In the genomic region with DNA sequence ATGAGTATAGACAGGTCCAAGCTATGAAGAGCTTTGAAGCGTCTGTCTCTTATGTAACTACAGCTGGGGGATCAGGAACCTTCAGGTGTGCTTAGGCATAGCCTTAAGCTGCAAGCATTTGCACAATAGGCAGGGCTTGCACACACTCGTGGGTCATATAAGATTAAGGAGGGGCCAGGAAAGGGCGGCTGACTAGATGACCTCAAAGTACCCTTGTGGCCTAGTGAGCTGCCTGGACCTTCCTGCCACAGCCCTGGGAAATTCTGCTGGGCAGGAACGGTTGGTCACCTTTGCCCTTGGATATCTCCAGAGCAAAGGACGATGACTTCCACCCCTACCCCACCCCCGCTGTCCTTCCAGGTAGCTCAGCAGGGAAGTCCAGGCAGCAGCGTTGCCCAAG, we compare ENCODE assay signal across 9 mouse cellular contexts. TPM values are rescaled to one million over a fixed set of nuclear protein-coding genes. Genes with fewer than 3 reads are reported as not detected.
DNase-seq lines count a peak whose midpoint lies in the region; ATAC-seq and TF ChIP-seq lines count a peak whose summit lies in the region.
"Had no signal": no experiment of that assay in that cellular context is flagged by ENCODE, and none has a peak within 500 bp of the region (broad histone marks: within the 10 kb centered on the region; RNA-seq: fewer than 3 reads in every experiment).

No protein-coding gene starts in this region.

- H3K9me3 ChIP-seq in limb, embryonic 13.5 days: no peaks in the 10 kb centered on the region
- H3K9me3 ChIP-seq: neural tube, embryonic 12.5 days had no signal

- peaks cover 9% of the 10 kb centered on the region for H3K27me3 ChIP-seq in limb, embryonic 13.5 days

- peak overlapping the region; percentile 35; the same call in 1 of the 2 replicates for H3K27ac ChIP-seq in limb, embryonic 13.5 days
- peak overlapping the region; percentile 10 for H3K27ac ChIP-seq in olfactory bulb, adult 2 months (ENCODE audit: insufficient read depth, low read depth, low read length)
- H3K27ac ChIP-seq: neural tube, embryonic 12.5 days had no signal

- H3K4me3 ChIP-seq in limb, embryonic 13.5 days: no peak overlapping the region
- H3K4me3 ChIP-seq in olfactory bulb, adult 2 months (ENCODE audit: insufficient read depth, low read depth, low read length): no peak overlapping the region
- H3K4me3 ChIP-seq: neural tube, embryonic 12.5 days had no signal

- no peaks in the 10 kb centered on the region for H3K36me3 ChIP-seq in limb, embryonic 13.5 days
- H3K36me3 ChIP-seq: neural tube, embryonic 12.5 days had no signal

- TF ChIP-seq POLR2A in olfactory bulb, adult 2 months (IDR thresholded peaks at IDR 0.05; ENCODE audit: insufficient read depth, low read depth, low read length): no peak

- peak overlapping the region; percentile 45 for H3K4me2 ChIP-seq in limb, embryonic 13.5 days (replicated peaks)

- no peak for ATAC-seq in limb, embryonic 13.5 days (ENCODE audit: low FRiP score, low read depth)
- no peak for ATAC-seq in erythroid progenitor cell, adult 5-6 weeks (replicated peaks; ENCODE audit: low FRiP score, poor library complexity, severe bottlenecking)

- H3K4me1 ChIP-seq in limb, embryonic 13.5 days: peaks cover 21% of the 10 kb centered on the region
- peaks cover 14% of the 10 kb centered on the region for H3K4me1 ChIP-seq in olfactory bulb, adult 2 months (ENCODE audit: control insufficient read depth, insufficient read depth, low read length)

- 37% methylated on average over 7 of the region's 7 CpGs for WGBS in limb, embryonic 13.5 days
- WGBS in olfactory bulb, adult 2 months: 67% methylated on average over 7 of the region's 7 CpGs

- no peak overlapping the region for H3K9ac ChIP-seq in limb, embryonic 13.5 days
- H3K9ac ChIP-seq: neural tube, embryonic 12.5 days had no signal

- DNase-seq in adrenal gland, adult (ENCODE audit: inconsistent age in 2 of 2, low spot score in 1 of 2): peak; percentile 20 to 63
- DNase-seq in adrenal gland, postnatal 4 days (ENCODE audit: low spot score in 2 of 2): no peak
- peak; percentile 39 to 40 for DNase-seq in urinary bladder, adult 18-20 months (ENCODE audit: low spot score in 2 of 2)
- no peak for DNase-seq in urinary bladder, postnatal 10 days (ENCODE audit: low spot score)
- no peak for DNase-seq in spleen, postnatal 14 days (ENCODE audit: low spot score in 2 of 2)

- no peak for TF ChIP-seq CTCF in olfactory bulb, adult 2 months (IDR thresholded peaks at IDR 0.05; ENCODE audit: insufficient read depth, low read depth, low read length)

RNA-seq across cellular contexts. Expression of a gene that starts 1.8 kb away (rescaled TPM):
- total RNA-seq in adrenal gland, postnatal 4 days (2021): 100 to 1,000 TPM; 280 to 348 TPM
- polyA plus RNA-seq in limb, embryonic 13.5 days (2015; fragmentation: Nextera tagmentation; extraction: Ambion mirVana): 1,645 and 1,659 TPM in 2 replicates
- polyA plus RNA-seq in olfactory bulb, adult 2 months (2012; ENCODE audit: insufficient read depth, insufficient read length, low replicate concordance, missing spikeins): not detected in 2 replicates
- total RNA-seq in erythroid progenitor cell, adult 5-6 weeks (2015; ENCODE audit: low replicate concordance): 72.9 and 85.4 TPM in 2 replicates
- 29.2 and 59.4 TPM in 2 replicates for total RNA-seq in erythroid progenitor cell, adult 5-6 weeks (2017; ENCODE audit: low replicate concordance)

RNA-seq across cellular contexts. Expression of a gene that starts 21.6 kb away (rescaled TPM):
- not detected for total RNA-seq in adrenal gland, postnatal 4 days (2021)
- polyA plus RNA-seq in limb, embryonic 13.5 days (2015; fragmentation: Nextera tagmentation; extraction: Ambion mirVana): not detected in 2 replicates
- not detected in 2 replicates for polyA plus RNA-seq in olfactory bulb, adult 2 months (2012; ENCODE audit: insufficient read depth, insufficient read length, low replicate concordance, missing spikeins)
- 2.2 TPM in 1 of 2 replicates, not detected in the other for total RNA-seq in erythroid progenitor cell, adult 5-6 weeks (2015; ENCODE audit: low replicate concordance)
- total RNA-seq in erythroid progenitor cell, adult 5-6 weeks (2017; ENCODE audit: low replicate concordance): 0.64 TPM in 1 of 2 replicates, not detected in the other
- polyA plus RNA-seq: neural tube, embryonic 12.5 days had no signal

RNA-seq across cellular contexts. Expression of a gene that starts 43.5 kb away (rescaled TPM):
- 10 to 100 TPM; 39.5 to 47.1 TPM for total RNA-seq in adrenal gland, postnatal 4 days (2021)
- 51.3 and 56.3 TPM in 2 replicates for polyA plus RNA-seq in limb, embryonic 13.5 days (2015; fragmentation: Nextera tagmentation; extraction: Ambion mirVana)
- not detected in 2 replicates for polyA plus RNA-seq in olfactory bulb, adult 2 months (2012; ENCODE audit: insufficient read depth, insufficient read length, low replicate concordance, missing spikeins)
- 16.2 and 28.5 TPM in 2 replicates for total RNA-seq in erythroid progenitor cell, adult 5-6 weeks (2015; ENCODE audit: low replicate concordance)
- total RNA-seq in erythroid progenitor cell, adult 5-6 weeks (2017; ENCODE audit: low replicate concordance): 15.2 and 25.9 TPM in 2 replicates

RNA-seq across cellular contexts. Expression of a gene that starts 43.6 kb away (rescaled TPM):
- 10 to 100 TPM; 25.0 to 31.2 TPM for total RNA-seq in adrenal gland, postnatal 4 days (2021)
- 22.2 and 23.8 TPM in 2 replicates for polyA plus RNA-seq in limb, embryonic 13.5 days (2015; fragmentation: Nextera tagmentation; extraction: Ambion mirVana)
- polyA plus RNA-seq in olfactory bulb, adult 2 months (2012; ENCODE audit: insufficient read depth, insufficient read length, low replicate concordance, missing spikeins): not detected in 2 replicates
- 7.2 and 9.2 TPM in 2 replicates for total RNA-seq in erythroid progenitor cell, adult 5-6 weeks (2015; ENCODE audit: low replicate concordance)
- 19.8 and 29.9 TPM in 2 replicates for total RNA-seq in erythroid progenitor cell, adult 5-6 weeks (2017; ENCODE audit: low replicate concordance)

Comparison
In these comparisons a context has a peak if more than half of its experiments do, and no peak if none do; other contexts are left out.
1. DNase-seq: peak in adrenal gland, adult (2 of 2) and urinary bladder, adult 18-20 months (2 of 2); none in adrenal gland, postnatal 4 days (0 of 2), urinary bladder, postnatal 10 days (single experiment) and spleen, postnatal 14 days (0 of 2).